Mouse (Mus musculus) heart, embryonic 11.5 days (tissue): ENCODE data around the gene Trim31. TPM values are rescaled to one million over a fixed set of nuclear protein-coding genes. Genes with fewer than 3 reads are reported as not detected.

Source experiments
- ATAC-seq: fragments of 200-750 bp; cut with Nextera tagmentation; replicated peaks from 2 replicates; pipeline ENCODE4 v1.8.0; 2017; ENCODE audit warnings: moderate library complexity; ENCODE audit not compliant: insufficient number of reproducible peaks, low FRiP score, low TSS enrichment
- H3K27ac ChIP-seq: fragments of 300-500 bp; sonication (generic); 2 replicates; pipeline ENCODE4 v1.5.1; 2014; ENCODE audit warnings: mild to moderate bottlenecking, low read depth, low read length
- H3K27me3 ChIP-seq: fragments of 300-500 bp; sonication (generic); 2 replicates; pipeline ENCODE4 v1.6.1; 2014; ENCODE audit warnings: mild to moderate bottlenecking, low read length, mixed read lengths; ENCODE audit not compliant: control insufficient read depth, insufficient read depth
- H3K36me3 ChIP-seq: fragments of 300-500 bp; sonication (generic); 2 replicates; pipeline ENCODE4 v1.6.1; 2014; ENCODE audit warnings: mild to moderate bottlenecking, low read length, moderate library complexity, mixed read lengths; ENCODE audit not compliant: control insufficient read depth, insufficient read depth
- H3K4me1 ChIP-seq: fragments of 300-500 bp; sonication (generic); 2 replicates; pipeline ENCODE4 v1.6.1; 2014; ENCODE audit warnings: low read length; ENCODE audit not compliant: control insufficient read depth, insufficient read depth
- H3K4me2 ChIP-seq: fragments of 300-500 bp; sonication (generic); 2 replicates; pipeline ENCODE4 v1.6.1; 2014; ENCODE audit warnings: mild to moderate bottlenecking, moderate library complexity
- H3K4me3 ChIP-seq: fragments of 300-500 bp; sonication (generic); 2 replicates; pipeline ENCODE4 v1.5.1; 2014; ENCODE audit warnings: low read depth, low read length
- H3K9ac ChIP-seq: fragments of 300-500 bp; sonication (generic); 2 replicates; pipeline ENCODE4 v1.6.1; 2014; ENCODE audit warnings: mild to moderate bottlenecking, low read depth, low read length, moderate library complexity
- H3K9me3 ChIP-seq: fragments of 300-500 bp; sonication (generic); replicated peaks from 2 replicates; pipeline ENCODE4 v1.6.1; 2016; ENCODE audit warnings: low read length; ENCODE audit not compliant: control insufficient read depth
- WGBS: fragments of 180-500 bp; shearing (Covaris S2); extraction: QIAGEN DNeasy Blood & Tissue Kit; methylation state at CpG from one replicate; pipeline ENCODE4 v1.1.7; 2014; ENCODE audit not compliant: insufficient replicate concordance; 5-methylcytosine and 5-hydroxymethylcytosine counted together
- polyA plus RNA-seq: library from polyadenylated mRNA; unstranded; fragments of >200 nt; fragmentation: Nextera tagmentation; extraction: Ambion mirVana; gene quantifications from 2 replicates; pipeline ENCODE4 v1.2.1, GENCODE M21; 2014

Gene Trim31
- polyA plus RNA-seq, 1 experiment from 2014 or later = not detected

GRCm38 (mm10) chr17:36903651-36904050 lies 5.7 kb downstream of the Trim31 start:
- H3K36me3 ChIP-seq = no peaks in the 10 kb centered on the region
- no peaks in the 10 kb centered on the region for H3K27me3 ChIP-seq
- WGBS = 59% methylated on average over 3 of the region's 3 CpGs

GRCm38 (mm10) chr17:36908235-36908634 lies 10.3 kb downstream of the Trim31 start:
- no peak; the same call in 1 of the 2 replicates for ATAC-seq
- Histone ChIP-seq H3K4me1 (no peaks in the 10 kb centered on the region), H3K27ac (no peak overlapping the region), H3K4me2 (no peak overlapping the region), H3K9me3 (no peaks in the 10 kb centered on the region), H3K9ac (no peak overlapping the region), H3K36me3 (no peaks in the 10 kb centered on the region), H3K27me3 (0 out of 2 replicates have a peak, but pooled peaks cover 3% of the 10 kb centered on the region), H3K4me3 (no peak overlapping the region)
- 61% methylated on average over 1 of the region's 1 CpGs for WGBS

More at GRCm38 (mm10) chr17:36903651-36904050, 5.7 kb downstream of the Trim31 start:
- Histone ChIP-seq H3K4me1 (no peaks in the 10 kb centered on the region), H3K27ac (no peak overlapping the region), H3K9me3 (no peaks in the 10 kb centered on the region), H3K4me3 (no peak overlapping the region), H3K9ac (no peak overlapping the region), H3K4me2 (no peak overlapping the region)
- no peak for ATAC-seq

- Histone ChIP-seq H3K27me3 (0 out of 2 replicates have a peak, but pooled peaks cover 3% of the 10 kb centered on the region), H3K9ac (no peak overlapping the region), H3K36me3 (no peaks in the 10 kb centered on the region), H3K27ac (no peak overlapping the region), H3K9me3 (no peaks in the 10 kb centered on the region), H3K4me3 (no peak overlapping the region), H3K4me1 (no peaks in the 10 kb centered on the region), H3K4me2 (no peak overlapping the region)
- WGBS = 44% methylated on average over 4 of the region's 4 CpGs
- no peak for ATAC-seq
Observed at GRCm38 (mm10) chr17:36909802-36910201, 11.9 kb downstream of the Trim31 start.

- Histone ChIP-seq H3K4me1 (no peaks in the 10 kb centered on the region), H3K4me3 (no peak overlapping the region), H3K4me2 (no peak overlapping the region), H3K27ac (no peak overlapping the region), H3K9me3 (no peaks in the 10 kb centered on the region), H3K9ac (no peak overlapping the region), H3K36me3 (no peaks in the 10 kb centered on the region), H3K27me3 (0 out of 2 replicates have a peak, but pooled peaks cover 3% of the 10 kb centered on the region)
- no peak for ATAC-seq
- WGBS = 63% methylated on average over 2 of the region's 2 CpGs
Observed at GRCm38 (mm10) chr17:36912031-36912430, 14.1 kb downstream of the Trim31 start.

GRCm38 (mm10) chr17:36914108-36914507 lies 16.2 kb downstream of the Trim31 start:
- no peak for ATAC-seq
- 0 out of 2 replicates have a peak, but pooled peaks cover 3% of the 10 kb centered on the region for H3K27me3 ChIP-seq
- H3K4me3 ChIP-seq = no peak overlapping the region
- no peaks in the 10 kb centered on the region for H3K4me1 ChIP-seq
- 8% methylated on average over 2 of the region's 2 CpGs for WGBS
- H3K9me3 ChIP-seq = no peaks in the 10 kb centered on the region
- H3K36me3 ChIP-seq = no peaks in the 10 kb centered on the region
- no peak overlapping the region for H3K9ac ChIP-seq
- no peak overlapping the region for H3K27ac ChIP-seq
- no peak overlapping the region for H3K4me2 ChIP-seq

- Histone ChIP-seq H3K4me3 (no peak overlapping the region), H3K27ac (no peak overlapping the region), H3K9ac (no peak overlapping the region), H3K9me3 (no peaks in the 10 kb centered on the region), H3K4me1 (no peaks in the 10 kb centered on the region), H3K36me3 (no peaks in the 10 kb centered on the region), H3K4me2 (no peak overlapping the region), H3K27me3 (no peaks in the 10 kb centered on the region)
- no peak for ATAC-seq
- 16% methylated on average over 9 of the region's 9 CpGs for WGBS
Observed at GRCm38 (mm10) chr17:36915076-36915475, 17.2 kb downstream of the Trim31 start.

- H3K4me3 ChIP-seq = no peak overlapping the region
- H3K36me3 ChIP-seq = no peaks in the 10 kb centered on the region
- ATAC-seq = no peak
- H3K9ac ChIP-seq = no peak overlapping the region
- whole genome bisulfite sequencing = 37% methylated on average over 15 of the region's 15 CpGs
- no peak overlapping the region for H3K27ac ChIP-seq
- no peaks in the 10 kb centered on the region for H3K4me1 ChIP-seq
- no peaks in the 10 kb centered on the region; the same call in 1 of the 2 replicates for H3K27me3 ChIP-seq
- no peak overlapping the region for H3K4me2 ChIP-seq
- H3K9me3 ChIP-seq = no peaks in the 10 kb centered on the region
Observed at GRCm38 (mm10) chr17:36920239-36920638, 22.3 kb downstream of the Trim31 start.

GRCm38 (mm10) chr17:36922715-36923114 lies 24.8 kb downstream of the Trim31 start:
- H3K9me3 ChIP-seq = no peaks in the 10 kb centered on the region
- no peak overlapping the region for H3K4me2 ChIP-seq
- H3K4me1 ChIP-seq = no peaks in the 10 kb centered on the region
- H3K4me3 ChIP-seq = no peak overlapping the region
- 70% methylated on average over 4 of the region's 4 CpGs for WGBS
- H3K9ac ChIP-seq = no peak overlapping the region
- no peak overlapping the region for H3K27ac ChIP-seq
- no peaks in the 10 kb centered on the region; the same call in 1 of the 2 replicates for H3K27me3 ChIP-seq
- no peaks in the 10 kb centered on the region for H3K36me3 ChIP-seq
- ATAC-seq = no peak

- Histone ChIP-seq H3K4me3 (no peak overlapping the region), H3K4me2 (no peak overlapping the region), H3K27me3 (no peaks in the 10 kb centered on the region; the same call in 1 of the 2 replicates), H3K9me3 (no peaks in the 10 kb centered on the region), H3K36me3 (no peaks in the 10 kb centered on the region), H3K9ac (no peak overlapping the region), H3K27ac (no peak overlapping the region), H3K4me1 (no peaks in the 10 kb centered on the region)
- no peak for ATAC-seq
- WGBS = 51% methylated on average over 4 of the region's 4 CpGs
Observed at GRCm38 (mm10) chr17:36923491-36923890, 25.6 kb downstream of the Trim31 start.
